Mouse (Mus musculus): ENCODE data around the gene Slc29a1.

Gene Slc29a1

GRCm38 (mm10) chr17:45590410-45590809, 9.0 kb downstream of the Slc29a1 start:
- no peak for DNase-seq (ENCODE audit: low read depth, low spot score)

GRCm38 (mm10) chr17:45589844-45590243, 9.6 kb downstream of the Slc29a1 start:
- no peak for DNase-seq (ENCODE audit: low read depth, low spot score)

GRCm38 (mm10) chr17:45589236-45589635, 10.2 kb downstream of the Slc29a1 start:
- DNase-seq (ENCODE audit: low read depth, low spot score): no peak

- DNase-seq (ENCODE audit: low read depth, low spot score): no peak
Observed at GRCm38 (mm10) chr17:45588370-45588769, 11.0 kb downstream of the Slc29a1 start.

- DNase-seq (ENCODE audit: low read depth, low spot score): peak; percentile 41
Observed at GRCm38 (mm10) chr17:45586449-45586837, 13.0 kb downstream of the Slc29a1 start.

- DNase-seq (ENCODE audit: low read depth, low spot score): no peak
Observed at GRCm38 (mm10) chr17:45585725-45586448, 13.5 kb downstream of the Slc29a1 start.

- peak; percentile 69 for DNase-seq (ENCODE audit: low read depth, low spot score)
Observed at GRCm38 (mm10) chr17:45584939-45585678, 14.3 kb downstream of the Slc29a1 start.

GRCm38 (mm10) chr17:45584096-45584896, 15.1 kb downstream of the Slc29a1 start:
- no peak for DNase-seq (ENCODE audit: low read depth, low spot score)

GRCm38 (mm10) chr17:45582715-45583355, 16.6 kb downstream of the Slc29a1 start:
- DNase-seq (ENCODE audit: low read depth, low spot score): peak; percentile 69

- no peak for DNase-seq (ENCODE audit: low read depth, low spot score)
Observed at GRCm38 (mm10) chr17:45582188-45582587, 17.2 kb downstream of the Slc29a1 start.

GRCm38 (mm10) chr17:45581567-45581983, 17.8 kb downstream of the Slc29a1 start:
- DNase-seq (ENCODE audit: low read depth, low spot score): peak; percentile 76

- no peak for DNase-seq (ENCODE audit: low read depth, low spot score)
Observed at GRCm38 (mm10) chr17:45580958-45581477, 18.4 kb downstream of the Slc29a1 start.

- no peak for DNase-seq (ENCODE audit: low read depth, low spot score)
Observed at GRCm38 (mm10) chr17:45579554-45579953, 19.9 kb downstream of the Slc29a1 start.

- peak; percentile 50 for DNase-seq (ENCODE audit: low read depth, low spot score)
Observed at GRCm38 (mm10) chr17:45578843-45579242, 20.6 kb downstream of the Slc29a1 start.

GRCm38 (mm10) chr17:45578242-45578641, 21.2 kb downstream of the Slc29a1 start:
- no peak for DNase-seq (ENCODE audit: low read depth, low spot score)

- DNase-seq (ENCODE audit: low read depth, low spot score): no peak
Observed at GRCm38 (mm10) chr17:45575123-45575897, 24.1 kb downstream of the Slc29a1 start.

GRCm38 (mm10) chr17:45574129-45574761, 25.2 kb downstream of the Slc29a1 start:
- peak; percentile 86 for DNase-seq (ENCODE audit: low read depth, low spot score)

GRCm38 (mm10) chr17:45573780-45574123, 25.7 kb downstream of the Slc29a1 start:
- peak; percentile 99 for DNase-seq (ENCODE audit: low read depth, low spot score)

GRCm38 (mm10) chr17:45573087-45573779, 26.2 kb downstream of the Slc29a1 start, which contains the start of gene Hsp90ab1:
TSS of gene Hsp90ab1 (minus strand) at chr17:45573271.
- peak; percentile 99 for DNase-seq (ENCODE audit: low read depth, low spot score)

Data from A20 (cell line).